Mouse (Mus musculus) neutrophil, adult 65 days (primary cell): Measurements from ENCODE around the gene Cyp2j7. TPM values are rescaled to one million over a fixed set of nuclear protein-coding genes. Genes with fewer than 3 reads are reported as not detected.

Experiments used
- total RNA-seq: library from RNA; stranded (reverse); gene quantifications from 2 replicates; pipeline ENCODE4 v1.2.4, GENCODE M21; 2023

The Cyp2j7 gene
- total RNA-seq, result not detected in 2 replicates

GRCm38 (mm10) chr4:96236559-96236958 is at the start of gene Cyp2j7:
Gene Cyp2j7, minus strand, starts transcription at chr4:96236659.

Other genes starting within 250 kb of the Cyp2j7 start
- not detected in 2 replicates for gene Cyp2j13, start 159.1 kb downstream of the Cyp2j7 start, total RNA-seq
- not detected in 2 replicates for gene Cyp2j12, start 95.5 kb downstream of the Cyp2j7 start, total RNA-seq
- gene Cyp2j11, start 112.0 kb upstream of the Cyp2j7 start, total RNA-seq, result not detected in 2 replicates